Mouse (Mus musculus) G1E (cell line): Measurements from ENCODE around the gene Thrb.

ENCODE experiments used
- CTCF ChIP-seq: IDR thresholded peaks from 2 replicates; pipeline ENCODE4 v1.5.1; 2012; ENCODE audit warnings: low read depth, low read length, inconsistent platforms, mixed read lengths
- GATA1 ChIP-seq: IDR thresholded peaks from 2 replicates; pipeline ENCODE4 v1.6.1; 2012; ENCODE audit warnings: borderline replicate concordance, low read length, inconsistent platforms, mixed read lengths
- POLR2AphosphoS5 ChIP-seq: IDR thresholded peaks from 2 replicates; pipeline ENCODE4 v1.6.1; 2012; ENCODE audit warnings: low read depth, low read length, inconsistent platforms; ENCODE audit not compliant: insufficient replicate concordance
- TAL1 ChIP-seq: conservative IDR thresholded peaks from 2 replicates; pipeline ENCODE4 v1.6.1; 2012; ENCODE audit warnings: low read depth, low read length, inconsistent platforms, mixed read lengths

GRCm38 (mm10) chr14:17954038-17954437 lies 294.0 kb downstream of the Thrb start:
- TF ChIP-seq POLR2AphosphoS5 (no peak), CTCF (no peak), GATA1 (no peak), TAL1 (no peak)
